Mouse (Mus musculus) frontal cortex, postnatal 10 days (tissue): ENCODE measurements at regions not wholly inside any gene's neighbourhood (a gene's known extent, or its start where the extent isn't known, plus 50 kb on each side); places are given as distances from the start of the nearest gene placed in this dataset.

Experiments used
- DNase-seq, 2 experiments: peaks; one replicate each; pipeline ENCODE4 v3.0.0; 2022; ENCODE audit warnings: low spot score in 2 of 2, mixed read lengths in 1 of 2

DNA sequence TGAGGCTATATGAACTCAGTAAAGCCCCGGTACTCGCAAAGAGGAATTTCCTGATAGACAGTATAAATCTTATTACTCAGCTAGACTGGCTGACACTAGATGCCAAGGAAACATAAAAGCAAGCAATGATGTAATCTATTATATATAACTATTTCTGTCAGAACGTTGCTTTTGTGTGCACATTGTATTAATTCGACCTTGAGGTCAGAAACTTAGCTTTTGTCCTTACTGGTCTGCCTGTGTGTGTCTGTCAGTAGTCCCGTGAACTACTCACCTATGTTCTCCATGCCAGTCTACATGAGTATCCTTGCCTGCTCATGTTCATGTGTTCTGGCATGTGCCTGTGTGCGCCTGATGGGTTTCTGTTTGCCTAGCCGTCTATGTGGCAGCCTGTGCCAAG is 70.5 kb downstream of the Tmx1 start:
- DNase-seq = no peak

DNA sequence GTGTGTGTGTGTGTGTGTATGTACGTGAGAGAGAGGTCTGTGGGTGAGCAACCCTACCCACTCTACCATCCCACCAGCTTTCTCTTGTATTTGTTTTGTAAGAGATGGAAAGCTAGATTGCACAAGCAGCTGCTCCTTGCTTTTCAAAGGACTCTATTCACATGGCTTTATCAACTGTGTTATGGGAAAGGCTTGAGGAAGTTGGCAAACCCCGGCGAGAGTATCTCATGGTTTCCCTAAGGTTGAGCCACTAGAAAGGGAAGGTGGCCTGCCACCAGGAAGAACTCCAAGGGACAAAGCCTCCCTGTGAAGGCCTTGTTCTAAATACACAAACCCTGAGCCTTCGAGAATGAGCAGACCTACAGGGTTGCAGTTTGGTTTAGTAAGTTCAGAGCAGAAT is 71.8 kb downstream of the Tmx1 start:
- DNase-seq = no peak

DNA sequence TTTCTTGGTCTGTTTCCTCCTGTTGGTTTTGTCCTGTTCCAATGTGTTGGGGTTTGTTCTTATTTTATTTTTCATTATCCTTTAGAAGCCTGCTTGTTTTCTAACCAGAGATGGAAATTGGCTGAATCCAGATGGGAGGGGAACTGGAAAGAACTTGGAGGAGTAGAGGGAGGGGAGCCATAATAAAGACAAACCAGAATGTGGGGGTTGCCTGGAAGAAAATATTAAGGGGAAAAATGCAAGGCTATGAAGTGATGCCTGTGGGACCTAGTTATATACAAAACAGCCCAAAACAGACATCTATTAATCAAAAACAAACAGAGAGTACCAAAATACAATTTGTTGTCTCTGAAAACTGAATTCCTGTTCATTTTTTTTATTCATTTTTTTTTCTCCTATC is 78.8 kb downstream of the Tmx1 start:
- DNase-seq = no peak

DNA sequence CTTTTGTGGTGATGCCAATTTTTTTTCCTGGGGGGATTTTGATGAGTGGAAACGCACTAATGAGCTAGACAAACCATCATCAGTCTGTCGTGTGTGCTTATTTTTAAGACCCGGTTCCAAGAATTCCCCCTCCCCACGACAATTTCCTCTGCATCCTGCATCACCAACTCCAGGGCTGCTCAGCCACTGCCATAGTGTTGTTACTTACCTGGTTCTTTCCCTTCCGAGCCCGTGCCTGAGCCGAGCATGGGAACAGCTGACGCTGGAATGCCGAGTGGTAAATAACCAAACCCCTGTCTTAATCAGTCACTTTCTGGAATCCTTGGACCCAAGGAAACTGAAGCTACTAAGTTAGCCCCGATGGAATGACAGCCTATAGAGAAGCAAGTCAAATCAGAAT is 79.3 kb downstream of the Tmx1 start:
- no peak for DNase-seq

DNA sequence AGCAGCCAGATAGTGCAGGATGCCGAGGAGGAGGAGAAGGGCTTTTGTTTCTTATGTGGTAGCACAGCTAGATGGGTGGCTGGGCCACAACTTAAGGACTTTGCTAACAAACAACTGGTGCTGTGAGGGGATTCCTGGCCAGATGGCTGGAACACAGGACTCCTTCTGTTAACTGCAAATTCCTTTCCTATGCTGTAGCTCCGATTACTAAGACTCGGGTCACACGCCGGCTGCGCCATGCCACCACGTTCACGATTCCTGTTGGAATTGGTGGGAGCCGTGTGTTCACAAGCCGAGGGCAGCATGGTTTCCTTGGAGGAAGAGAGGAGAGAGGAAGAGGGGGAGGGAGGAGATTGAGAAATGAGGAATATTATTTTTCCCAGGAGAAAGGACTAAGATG is 79.9 kb downstream of the Tmx1 start:
- no peak for DNase-seq

DNA sequence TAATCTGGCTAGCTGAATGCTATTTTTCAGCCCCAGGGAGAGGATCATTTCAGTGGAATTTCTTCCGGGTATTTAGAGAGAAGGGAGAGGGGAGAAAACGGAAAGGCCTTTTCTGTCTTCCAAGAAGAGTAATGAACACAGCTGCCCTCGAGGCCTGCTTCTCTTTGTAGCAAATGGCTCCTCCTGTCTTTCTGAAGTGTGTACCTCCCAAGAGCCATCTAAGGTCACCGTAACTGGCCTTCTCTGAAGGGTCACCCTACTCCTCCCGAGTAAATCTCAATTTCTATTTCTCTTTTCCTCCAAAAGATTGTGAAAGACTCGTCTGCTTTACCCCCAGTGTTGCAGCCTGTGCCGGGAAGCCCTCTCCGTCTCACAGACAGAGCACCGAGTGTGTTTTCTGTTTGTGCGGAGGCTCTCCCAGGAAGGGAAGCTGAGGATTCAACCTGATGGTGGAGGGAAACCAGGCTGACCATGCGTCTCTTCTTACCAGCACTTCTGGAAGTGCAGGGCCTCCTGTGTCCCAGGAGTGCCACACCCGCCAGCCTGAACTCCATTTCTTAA is 80.6 kb downstream of the Tmx1 start:
- DNase-seq = no peak

DNA sequence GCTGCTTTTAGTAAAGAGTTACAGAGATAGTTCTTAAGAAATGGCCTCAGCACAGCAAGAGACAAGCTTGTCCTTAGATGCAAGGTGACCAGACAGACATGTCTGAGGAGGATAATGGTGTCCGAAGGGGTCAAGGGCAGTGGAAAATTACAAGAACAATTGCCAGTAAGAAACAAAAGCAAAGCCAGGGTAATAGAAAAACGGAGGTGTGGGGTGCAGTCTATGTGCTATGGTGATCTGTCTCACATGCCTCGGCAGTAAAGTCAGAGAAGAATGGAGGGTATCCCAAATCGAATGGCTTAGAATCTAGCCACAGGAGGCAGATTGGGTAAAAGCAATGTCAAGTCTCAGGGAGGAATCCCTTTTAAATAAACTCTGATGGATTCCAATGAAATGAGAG is 86.2 kb downstream of the Tmx1 start:
- DNase-seq = no peak

DNA sequence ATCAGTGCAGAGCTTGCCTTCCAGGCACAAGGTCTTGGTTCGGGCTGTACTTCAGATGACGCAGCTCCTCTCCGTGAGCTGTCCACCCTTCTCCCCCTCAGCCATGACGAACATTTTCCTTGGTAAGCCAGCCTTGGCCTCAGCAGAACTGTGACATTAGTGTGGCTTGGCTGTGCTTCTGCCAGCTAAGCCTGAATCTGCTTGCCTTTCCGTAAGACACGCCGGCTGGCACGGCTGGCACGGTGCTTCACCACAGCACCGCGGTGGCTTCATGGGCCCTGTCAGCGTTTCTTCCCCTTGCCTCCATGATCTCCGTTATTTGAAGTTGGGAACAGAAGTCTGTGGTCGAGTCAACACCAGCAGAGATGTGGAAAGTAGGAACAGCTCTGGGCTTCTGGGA is 87.0 kb downstream of the Tmx1 start:
- DNase-seq = no peak

DNA sequence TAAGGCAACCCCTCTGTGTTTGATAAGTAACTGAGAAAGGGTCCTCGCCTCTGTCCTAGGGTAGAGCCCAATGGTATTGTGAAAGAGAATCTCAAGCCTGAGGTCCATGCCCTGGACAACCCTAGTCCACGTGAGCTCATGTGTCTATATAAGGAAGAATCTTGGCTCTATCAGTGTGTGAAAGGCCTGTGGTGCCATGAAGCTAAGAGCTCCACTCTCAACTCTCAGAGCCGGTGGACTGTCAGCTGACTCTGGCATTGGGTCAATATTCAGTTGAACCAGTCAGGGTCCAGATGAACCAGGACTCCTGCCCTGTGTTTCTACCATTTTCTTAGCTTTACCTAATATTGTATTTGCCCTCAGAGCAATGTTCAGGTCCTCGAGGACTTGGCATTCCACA is 88.5 kb downstream of the Tmx1 start:
- DNase-seq = no peak

DNA sequence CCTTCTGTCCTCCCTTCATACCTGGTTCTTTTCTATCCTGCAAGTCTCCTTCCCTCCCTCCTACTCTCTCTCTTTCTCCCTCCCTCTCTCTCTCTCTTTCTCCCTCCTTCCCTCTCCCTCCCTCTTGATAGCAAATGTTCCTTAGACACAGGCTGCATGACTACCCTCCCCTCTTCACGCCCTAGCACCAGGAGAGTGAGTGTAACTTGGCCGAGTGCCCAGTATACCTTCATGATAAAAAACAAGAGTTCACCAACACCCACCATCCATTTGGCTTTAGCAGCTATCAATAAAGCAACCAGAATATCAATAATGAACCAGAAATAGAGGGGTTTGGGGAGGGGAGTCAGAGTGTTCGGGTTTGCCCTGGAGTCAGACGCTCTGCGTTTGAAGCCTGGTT is 90.4 kb downstream of the Tmx1 start:
- DNase-seq = no peak

DNA sequence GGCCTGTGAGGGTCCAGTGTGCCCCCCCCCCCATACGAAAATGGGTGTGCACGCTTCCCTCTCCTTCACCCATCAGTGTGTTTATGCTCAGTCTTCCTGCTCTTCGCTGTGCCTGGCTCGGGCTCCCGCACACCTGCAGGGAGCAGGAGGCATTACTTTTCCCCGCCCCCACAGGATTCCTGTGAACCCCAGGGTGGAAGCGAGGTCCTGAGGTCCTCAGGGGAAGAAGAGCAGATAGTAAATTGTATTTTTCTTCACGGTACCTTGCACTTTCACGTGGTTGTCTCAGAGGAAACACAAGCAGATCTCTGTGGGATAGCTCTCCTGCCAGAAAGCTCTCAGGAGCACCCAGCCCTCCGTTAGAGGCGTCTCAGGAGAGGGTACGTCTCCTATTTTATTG is 91.4 kb downstream of the Tmx1 start:
- DNase-seq = no peak

DNA sequence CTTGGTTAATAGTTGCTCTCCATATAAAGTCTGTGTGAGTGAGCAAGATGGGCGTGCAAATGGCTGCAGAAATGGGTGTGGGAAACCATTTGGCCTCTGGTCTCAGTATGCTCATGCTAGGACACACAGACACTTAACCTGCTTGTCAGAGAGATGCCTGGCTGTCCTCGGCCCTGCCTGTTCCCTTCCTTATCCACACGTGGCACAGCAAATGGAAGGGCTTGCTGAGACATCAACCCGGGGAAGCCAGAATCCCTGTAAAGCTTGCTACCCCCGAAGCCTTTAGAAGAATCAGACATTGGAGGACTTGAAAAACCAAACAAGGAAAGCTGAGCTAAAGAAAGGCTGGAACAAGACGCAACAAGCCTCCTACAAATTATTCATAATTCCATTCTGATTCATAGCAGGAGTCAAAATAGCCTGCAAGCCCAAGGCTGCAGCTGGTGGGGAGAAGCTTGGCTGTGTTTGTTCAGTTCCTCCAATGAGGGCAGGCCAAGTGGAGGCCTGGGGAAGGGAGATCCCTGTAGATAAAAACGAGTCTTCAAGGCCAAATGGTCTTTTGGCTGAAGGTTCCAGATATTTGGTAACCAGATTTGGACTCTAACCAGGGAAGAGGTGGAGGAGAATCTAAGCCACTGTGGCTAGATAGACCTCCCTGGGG is 92.1 kb downstream of the Tmx1 start:
- DNase-seq = no peak

DNA sequence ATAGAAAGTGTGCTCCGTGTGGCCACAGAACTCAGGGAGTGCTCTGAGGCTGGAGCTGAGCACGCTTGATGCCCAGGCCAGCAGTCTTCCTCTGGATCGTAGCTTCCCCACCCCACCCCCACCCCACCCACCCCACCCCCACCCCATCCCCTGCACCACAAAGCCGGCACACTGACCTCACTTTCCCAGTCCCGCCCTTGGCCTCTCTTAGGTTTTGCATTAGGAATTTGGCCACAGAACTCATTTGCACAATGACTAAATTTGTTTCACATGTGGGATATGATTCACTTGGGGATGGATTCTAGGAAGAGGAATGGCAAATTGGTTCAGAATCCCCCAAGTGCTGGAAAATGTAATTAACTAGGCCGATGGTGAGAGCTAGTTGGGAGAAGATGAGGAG is 94.3 kb downstream of the Tmx1 start:
- DNase-seq = no peak

DNA sequence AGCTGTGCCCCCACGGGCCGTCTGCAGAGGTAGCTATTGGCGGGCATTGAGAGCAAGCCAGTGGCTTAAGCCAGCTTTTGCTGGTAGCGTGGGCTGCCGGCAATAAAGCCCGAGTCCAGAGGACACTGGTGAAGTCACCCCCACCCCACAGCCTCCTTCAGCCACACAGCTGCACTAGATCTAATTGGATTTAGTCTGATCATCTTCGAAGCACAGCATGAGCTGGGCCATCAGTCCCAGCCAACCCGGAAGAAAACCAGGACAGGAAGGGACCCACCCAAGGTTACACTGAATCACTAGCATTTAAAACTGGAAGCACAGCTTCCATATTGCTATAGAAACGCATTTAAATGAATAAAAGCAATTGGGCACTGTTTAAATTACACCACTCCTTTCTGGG is 96.4 kb downstream of the Tmx1 start:
- no peak for DNase-seq

DNA sequence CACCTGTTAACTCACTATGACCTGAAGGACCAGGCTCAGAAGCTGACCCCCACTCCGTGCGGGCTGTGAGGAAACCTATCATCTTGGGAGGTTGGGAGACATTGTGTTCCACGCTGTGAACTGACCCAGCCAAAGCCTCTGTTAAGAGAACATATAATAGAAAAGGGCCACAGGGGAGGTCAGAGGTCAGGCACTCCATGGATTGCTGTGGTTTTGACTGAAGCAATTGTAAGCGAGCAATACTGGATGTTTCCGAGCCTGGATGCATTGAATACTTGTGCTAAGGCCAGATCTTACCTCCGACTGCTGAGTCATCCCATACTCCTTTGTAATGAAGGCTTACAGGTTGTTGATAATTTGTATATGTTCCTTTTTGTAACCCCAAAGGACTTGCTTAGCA is 101.0 kb downstream of the Tmx1 start:
- no peak for DNase-seq

DNA sequence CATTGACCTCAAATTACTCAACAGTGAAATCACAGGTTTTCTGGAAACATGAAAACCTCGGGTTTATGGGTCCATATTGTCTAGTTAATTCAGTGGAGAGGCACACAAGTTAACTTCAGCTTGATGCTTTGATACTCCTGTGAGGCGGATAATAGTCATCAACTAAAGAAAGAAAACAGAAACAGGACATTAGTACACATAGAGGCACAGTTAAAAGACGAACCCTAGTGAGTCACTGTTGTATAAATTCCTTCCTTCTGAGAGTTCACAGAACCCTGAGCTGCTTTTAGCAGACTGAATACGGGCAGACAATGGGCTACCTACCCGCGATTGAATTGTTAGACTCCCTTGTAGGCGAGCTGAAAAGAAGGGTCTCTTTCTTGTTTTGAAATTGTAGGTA is 101.7 kb downstream of the Tmx1 start:
- no peak for DNase-seq

DNA sequence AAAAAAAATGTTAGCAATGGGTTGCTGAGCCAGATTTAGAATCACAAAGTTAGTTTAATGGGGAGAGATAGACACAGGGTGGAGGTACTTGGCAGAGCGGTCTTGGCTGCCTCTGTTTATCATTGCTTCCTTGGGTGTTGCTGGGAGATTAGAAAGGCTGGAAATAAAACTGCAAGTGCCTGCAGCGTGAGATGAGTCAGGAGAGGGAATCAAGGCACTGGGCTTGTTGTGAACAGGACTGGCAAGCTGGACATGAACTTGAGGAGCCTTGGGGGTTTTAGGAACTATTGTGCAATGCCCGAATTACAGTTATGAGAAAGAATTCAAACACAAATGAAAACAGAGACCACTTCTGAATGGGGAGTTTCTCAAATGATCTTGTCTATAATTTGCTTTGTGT is 102.8 kb downstream of the Tmx1 start:
- DNase-seq = no peak

DNA sequence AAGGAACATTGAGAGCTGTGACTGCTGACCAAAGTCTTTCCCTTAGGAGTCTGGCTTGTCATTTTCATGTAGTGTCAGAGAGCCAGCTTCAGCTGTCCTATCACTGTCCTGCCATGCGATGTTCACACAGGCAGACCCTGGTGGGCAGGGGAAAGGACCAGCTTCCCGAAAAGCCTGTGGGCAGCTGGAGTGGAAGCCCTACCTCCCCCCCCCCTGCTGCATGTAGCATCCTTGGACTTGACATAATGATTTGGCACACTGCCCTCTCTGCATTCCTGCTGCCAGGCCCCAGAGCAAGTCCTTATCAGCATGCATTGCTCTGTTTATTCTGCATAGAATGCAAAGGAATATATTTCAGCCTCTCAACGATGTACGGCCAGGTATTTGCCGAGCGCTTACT is 103.9 kb downstream of the Tmx1 start:
- DNase-seq = no peak

DNA sequence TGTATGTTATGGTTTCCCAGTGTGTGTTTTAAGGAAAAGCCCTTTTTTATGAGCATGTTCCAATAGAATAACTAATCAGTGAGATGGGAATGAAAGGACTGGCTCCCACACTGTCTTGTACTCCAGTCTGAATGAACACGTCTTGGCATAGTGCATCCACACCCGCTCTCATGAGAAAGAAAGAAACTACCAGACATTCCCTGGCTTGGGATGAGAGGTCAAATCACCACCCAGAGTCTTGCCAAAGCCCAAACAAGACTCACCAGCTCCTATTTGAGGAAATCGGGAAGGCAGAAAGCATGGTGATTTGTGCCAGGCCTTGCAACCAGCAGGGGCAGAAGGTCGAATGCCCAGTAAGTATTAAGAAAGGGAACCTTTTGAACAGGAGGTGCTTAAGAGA is 110.6 kb downstream of the Tmx1 start:
- DNase-seq = no peak

DNA sequence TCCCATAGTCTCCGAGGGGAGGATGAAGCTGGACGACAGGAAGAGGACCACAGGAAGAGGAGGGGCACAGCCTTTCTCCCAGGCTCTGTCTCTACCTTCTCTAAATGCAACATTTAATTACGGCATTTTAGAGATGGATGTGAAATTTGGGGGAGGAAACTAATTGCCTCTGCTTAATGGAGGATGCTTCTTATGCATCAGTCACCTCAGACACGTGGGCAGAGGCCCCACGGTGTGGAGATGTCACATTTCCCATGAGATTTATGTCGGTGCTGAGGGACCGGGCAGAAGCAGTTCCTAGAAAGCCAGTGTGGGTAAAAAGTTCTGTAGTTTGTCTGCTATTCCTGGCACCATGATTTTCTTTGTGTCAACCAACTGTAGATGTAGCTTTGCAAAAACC is 122.8 kb downstream of the Tmx1 start:
- DNase-seq = no peak

DNA sequence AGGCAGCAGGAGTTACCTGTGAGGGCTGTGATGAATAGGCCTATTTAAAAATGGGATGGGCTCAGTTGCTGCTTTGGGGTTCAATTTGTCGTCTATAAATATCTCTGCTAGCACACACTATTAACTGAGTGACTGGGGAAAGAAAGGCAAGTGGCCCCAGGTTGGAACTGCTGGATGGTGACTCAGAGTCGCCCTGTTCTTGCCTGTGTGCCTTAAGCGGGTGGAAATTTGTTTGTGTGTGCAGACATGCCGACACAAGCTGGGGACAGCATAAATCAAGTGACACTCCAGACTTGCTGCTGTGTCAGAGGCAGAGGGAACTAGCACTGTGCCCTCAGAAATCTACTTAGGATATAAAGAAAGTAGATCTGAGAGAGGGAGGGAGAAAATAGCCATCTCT is 124.9 kb downstream of the Tmx1 start:
- no peak for DNase-seq

DNA sequence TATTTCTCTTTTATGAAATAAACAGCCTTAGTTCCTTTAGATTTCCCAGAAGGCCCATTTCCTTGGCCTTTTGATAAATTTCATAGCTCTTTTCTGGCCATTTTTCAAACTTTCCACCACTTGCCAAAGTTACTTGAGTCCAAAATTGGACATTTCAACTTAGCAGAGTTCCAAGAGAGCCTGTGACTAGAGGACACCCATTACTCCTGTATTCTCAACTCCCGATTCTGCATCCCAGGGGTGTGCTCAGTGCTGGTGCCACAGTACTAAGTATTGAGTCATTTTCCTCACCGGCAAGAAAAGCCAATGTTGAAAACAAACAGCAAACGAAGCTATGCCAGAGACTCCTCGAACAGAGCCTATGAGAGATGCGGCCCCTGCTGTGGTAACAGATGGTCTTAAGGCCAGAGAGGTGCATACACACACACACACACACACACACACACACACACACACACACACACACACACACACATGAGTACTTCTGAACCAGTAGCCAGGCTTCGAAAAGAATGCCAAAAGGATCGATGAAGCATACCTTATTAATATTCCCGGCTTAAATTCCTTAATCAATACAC is 126.5 kb downstream of the Tmx1 start:
- no peak for DNase-seq

DNA sequence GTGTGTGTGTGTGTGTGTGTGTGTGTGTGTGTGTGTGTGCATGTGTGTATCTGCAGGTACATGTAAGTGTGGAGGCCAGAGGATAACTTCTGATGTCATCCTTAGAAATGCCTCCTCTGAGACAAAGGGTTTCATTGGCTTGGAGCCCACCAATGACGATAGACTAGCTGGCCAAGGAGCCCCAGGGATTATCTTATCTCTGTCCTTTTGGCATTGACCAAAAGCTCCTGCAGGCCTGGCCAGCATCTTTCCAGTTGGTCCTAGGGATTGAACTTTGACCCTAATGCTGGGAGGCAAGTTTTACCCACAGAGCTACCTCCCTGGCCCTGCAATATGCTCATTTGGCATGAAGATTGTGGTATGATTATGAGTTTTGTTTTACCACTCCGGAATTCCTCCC is 133.3 kb downstream of the Tmx1 start:
- DNase-seq = no peak

DNA sequence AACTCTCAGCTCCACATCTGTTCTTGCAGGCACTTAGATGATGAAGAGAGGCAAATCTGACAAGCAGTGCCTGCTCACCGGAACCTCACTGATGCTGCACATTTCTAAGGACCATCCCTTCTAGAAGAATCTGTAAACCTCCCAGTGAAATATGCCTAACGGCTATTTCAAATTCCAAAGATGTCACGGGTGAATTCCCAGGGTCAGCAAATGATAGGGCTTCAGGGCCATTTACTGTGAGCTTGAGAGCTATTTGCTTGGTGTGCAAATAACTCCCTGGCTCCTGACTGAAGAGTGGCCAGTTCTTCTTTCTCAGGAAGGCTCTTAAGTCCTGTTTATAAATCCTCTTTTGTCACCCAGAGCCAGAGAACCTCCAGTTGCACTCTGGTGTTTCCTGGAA is 135.3 kb downstream of the Tmx1 start:
- no peak for DNase-seq
